Comparison of ENCODE assay signal across 14 mouse cellular contexts in the genomic region with DNA sequence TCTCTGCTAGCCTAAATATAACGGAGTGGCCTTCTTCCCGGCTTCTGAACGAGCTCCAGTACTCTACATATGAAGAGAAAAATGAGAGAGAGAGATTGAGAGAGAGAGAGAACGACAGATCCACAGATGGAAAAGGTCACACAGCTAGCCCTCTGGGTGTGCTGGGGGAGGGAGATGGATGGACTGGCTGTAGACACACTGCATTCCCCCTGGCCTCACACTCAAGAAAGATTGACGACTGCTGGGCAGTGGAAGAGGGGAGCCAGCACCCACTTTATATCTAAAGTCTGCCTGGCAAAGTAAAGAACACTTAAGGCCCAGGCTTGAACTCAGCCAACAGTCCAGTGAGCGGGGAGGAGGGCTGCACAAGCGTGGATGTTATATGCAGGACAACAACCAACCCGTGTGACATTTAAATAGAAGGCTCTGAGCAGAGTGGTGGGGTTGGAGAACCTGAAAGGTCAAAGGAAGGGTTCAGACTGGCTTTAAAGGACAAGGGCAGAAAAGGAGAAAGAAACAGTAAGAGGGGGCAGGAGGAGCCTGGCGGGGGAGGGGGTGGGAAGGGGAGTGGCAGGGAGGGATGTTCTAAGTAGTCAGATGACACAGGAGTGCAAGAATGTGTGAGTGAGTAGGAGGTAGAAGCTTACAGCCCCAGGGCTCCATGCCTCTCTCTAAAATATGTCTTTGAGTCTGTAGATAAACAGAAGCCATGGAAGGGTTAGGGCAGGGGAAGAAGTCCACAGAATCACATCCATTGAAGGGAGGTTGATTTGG.
DNase-seq lines count a peak whose midpoint lies in the region; ATAC-seq and TF ChIP-seq lines count a peak whose summit lies in the region.
"Had no signal": no experiment of that assay in that cellular context is flagged by ENCODE, and none has a peak within 500 bp of the region (broad histone marks: within the 10 kb centered on the region; RNA-seq: fewer than 3 reads in every experiment).

No protein-coding gene starts in this region.

- no peaks in the 10 kb centered on the region for H3K27me3 ChIP-seq in forebrain, embryonic 10.5 days (ENCODE audit: poor library complexity, severe bottlenecking)
- no peaks in the 10 kb centered on the region for H3K27me3 ChIP-seq in forebrain, postnatal 0 days (ENCODE audit: insufficient read depth, low read length)
- no peaks in the 10 kb centered on the region for H3K27me3 ChIP-seq in kidney, postnatal 0 days (ENCODE audit: insufficient read depth, low read length)
- H3K27me3 ChIP-seq in embryonic facial prominence, embryonic 14.5 days (replicated peaks; ENCODE audit: control insufficient read depth, insufficient read depth, low read length), result no peaks in the 10 kb centered on the region
- H3K27me3 ChIP-seq: forebrain, embryonic 15.5 days had no signal

- peaks cover 45% of the 10 kb centered on the region for H3K4me1 ChIP-seq in forebrain, embryonic 10.5 days
- H3K4me1 ChIP-seq in forebrain, postnatal 0 days (ENCODE audit: insufficient read depth), result peaks cover under 1% of the 10 kb centered on the region
- peaks cover 25% of the 10 kb centered on the region for H3K4me1 ChIP-seq in kidney, postnatal 0 days (replicated peaks; ENCODE audit: insufficient read depth, low read length)
- H3K4me1 ChIP-seq in embryonic facial prominence, embryonic 14.5 days (ENCODE audit: control insufficient read depth, insufficient read depth, low read length), result peaks cover 33% of the 10 kb centered on the region

- H3K9me3 ChIP-seq in forebrain, embryonic 10.5 days, result no peaks in the 10 kb centered on the region; the same call in 1 of the 2 replicates
- no peaks in the 10 kb centered on the region for H3K9me3 ChIP-seq in forebrain, postnatal 0 days (ENCODE audit: low read length)
- no peaks in the 10 kb centered on the region for H3K9me3 ChIP-seq in kidney, postnatal 0 days (replicated peaks; ENCODE audit: low read length)
- no peaks in the 10 kb centered on the region for H3K9me3 ChIP-seq in embryonic facial prominence, embryonic 14.5 days (ENCODE audit: control insufficient read depth, low read length)
- H3K9me3 ChIP-seq: forebrain, embryonic 15.5 days had no signal

- H3K4me2 ChIP-seq in forebrain, postnatal 0 days (ENCODE audit: low read depth), result no peak overlapping the region
- H3K4me2 ChIP-seq in kidney, postnatal 0 days (ENCODE audit: low read length), result no peak overlapping the region
- no peak overlapping the region for H3K4me2 ChIP-seq in embryonic facial prominence, embryonic 14.5 days (ENCODE audit: low read depth, low read length)
- H3K4me2 ChIP-seq: forebrain, embryonic 15.5 days had no signal

- H3K9ac ChIP-seq in forebrain, postnatal 0 days, result no peak overlapping the region
- H3K9ac ChIP-seq in kidney, postnatal 0 days (ENCODE audit: low read depth, low read length), result no peak overlapping the region
- no peak overlapping the region for H3K9ac ChIP-seq in embryonic facial prominence, embryonic 14.5 days (ENCODE audit: low read depth, low read length)
- H3K9ac ChIP-seq: forebrain, embryonic 15.5 days had no signal

- no peak for TF ChIP-seq CTCF in forebrain, postnatal 0 days (IDR thresholded peaks at IDR 0.05; ENCODE audit: low read depth)
- no peak for TF ChIP-seq CTCF in kidney, postnatal 0 days (IDR thresholded peaks at IDR 0.05; ENCODE audit: low read depth)
- TF ChIP-seq CTCF in layer of hippocampus, adult 2 months (conservative IDR thresholded peaks at IDR 0.05), result no peak

- H3K36me3 ChIP-seq in forebrain, embryonic 10.5 days (replicated peaks), result no peaks in the 10 kb centered on the region
- no peaks in the 10 kb centered on the region for H3K36me3 ChIP-seq in forebrain, postnatal 0 days (ENCODE audit: insufficient read depth)
- H3K36me3 ChIP-seq in kidney, postnatal 0 days (ENCODE audit: insufficient read depth, low read length), result no peaks in the 10 kb centered on the region
- H3K36me3 ChIP-seq in embryonic facial prominence, embryonic 14.5 days (ENCODE audit: control insufficient read depth, insufficient read depth, low read length), result no peaks in the 10 kb centered on the region
- H3K36me3 ChIP-seq: forebrain, embryonic 15.5 days had no signal

- H3K4me3 ChIP-seq in forebrain, embryonic 10.5 days, result no peak overlapping the region
- H3K4me3 ChIP-seq in forebrain, postnatal 0 days (ENCODE audit: low read depth, low read length), result no peak overlapping the region
- H3K4me3 ChIP-seq in kidney, postnatal 0 days (replicated peaks; ENCODE audit: low read depth, low read length), result no peak overlapping the region
- H3K4me3 ChIP-seq in embryonic facial prominence, embryonic 14.5 days (ENCODE audit: low read depth, low read length), result no peak overlapping the region
- H3K4me3 ChIP-seq in layer of hippocampus, adult 2 months, result no peak overlapping the region
- H3K4me3 ChIP-seq: forebrain, embryonic 15.5 days had no signal

- 75% methylated on average over 9 of the region's 9 CpGs for WGBS in forebrain, embryonic 10.5 days
- WGBS in forebrain, postnatal 0 days, result 72% methylated on average over 9 of the region's 9 CpGs
- 48% methylated on average over 9 of the region's 9 CpGs for whole genome bisulfite sequencing in kidney, postnatal 0 days
- WGBS in embryonic facial prominence, embryonic 14.5 days, result 45% methylated on average over 9 of the region's 9 CpGs

- DNase-seq in forebrain, embryonic 10.5 days (ENCODE audit: extremely low spot score, low spot score), result no peak
- DNase-seq in forebrain, postnatal 0 days, result no peak
- peak; percentile 55 for DNase-seq in kidney, postnatal 0 days (ENCODE audit: low spot score)
- DNase-seq in kidney, postnatal 14 days, result no peak
- DNase-seq in embryonic facial prominence, embryonic 14.5 days (ENCODE audit: low spot score), result peak; percentile 72
- DNase-seq in lung, postnatal 36 days, result peak; percentile 58
- DNase-seq in adrenal gland, postnatal 14 days, result no peak
- DNase-seq in layer of hippocampus, adult 2 months (ENCODE audit: low spot score in 2 of 2), result no peak
- DNase-seq: cerebellum, adult 9-10 months; kidney, postnatal 25 days; left cerebral cortex, postnatal 4 days; thymus, adult 18-20 months had no signal

- peak overlapping the region; percentile 78 for H3K27ac ChIP-seq in forebrain, embryonic 10.5 days
- no peak overlapping the region for H3K27ac ChIP-seq in forebrain, postnatal 0 days (ENCODE audit: low read depth, low read length)
- H3K27ac ChIP-seq in kidney, postnatal 0 days, result peak overlapping the region; percentile 77
- peak overlapping the region; percentile 82 for H3K27ac ChIP-seq in embryonic facial prominence, embryonic 14.5 days (replicated peaks; ENCODE audit: low read depth, low read length)
- no peak overlapping the region for H3K27ac ChIP-seq in layer of hippocampus, adult 2 months
- H3K27ac ChIP-seq: forebrain, embryonic 15.5 days had no signal

- no peak for ATAC-seq in forebrain, postnatal 0 days
- no peak for ATAC-seq in kidney, postnatal 0 days (replicated peaks; ENCODE audit: low FRiP score, low read depth)
- no peak for ATAC-seq in embryonic facial prominence, embryonic 14.5 days (ENCODE audit: low read depth)
- ATAC-seq: forebrain, embryonic 15.5 days; midbrain, embryonic 16.5 days had no signal

Comparison
In these comparisons a context has a peak if more than half of its experiments do, and no peak if none do; other contexts are left out.
1. DNase-seq: peak in kidney, postnatal 0 days (single experiment), embryonic facial prominence, embryonic 14.5 days (single experiment) and lung, postnatal 36 days (single experiment); none in forebrain, embryonic 10.5 days (single experiment), forebrain, postnatal 0 days (single experiment), kidney, postnatal 14 days (single experiment), adrenal gland, postnatal 14 days (single experiment) and layer of hippocampus, adult 2 months (0 of 2).
2. H3K27ac ChIP-seq: peak in forebrain, embryonic 10.5 days (single experiment), kidney, postnatal 0 days (single experiment) and embryonic facial prominence, embryonic 14.5 days (single experiment); none in forebrain, postnatal 0 days (single experiment) and layer of hippocampus, adult 2 months (single experiment).